Mouse (Mus musculus) retina, postnatal 1 day (tissue): ENCODE measurements at regions not wholly inside any gene's neighbourhood (a gene's known extent, or its start where the extent isn't known, plus 50 kb on each side); places are given as distances from the start of the nearest gene placed in this dataset.

Experiments
- DNase-seq: peaks from one replicate; pipeline ENCODE4 v3.0.0-alpha.2; 2012

- DNase-seq, result no peak
These were observed 456.8 kb upstream of the 4921530L21Rik start for GRCm38 (mm10) chr14:95424302-95424701.

DNA sequence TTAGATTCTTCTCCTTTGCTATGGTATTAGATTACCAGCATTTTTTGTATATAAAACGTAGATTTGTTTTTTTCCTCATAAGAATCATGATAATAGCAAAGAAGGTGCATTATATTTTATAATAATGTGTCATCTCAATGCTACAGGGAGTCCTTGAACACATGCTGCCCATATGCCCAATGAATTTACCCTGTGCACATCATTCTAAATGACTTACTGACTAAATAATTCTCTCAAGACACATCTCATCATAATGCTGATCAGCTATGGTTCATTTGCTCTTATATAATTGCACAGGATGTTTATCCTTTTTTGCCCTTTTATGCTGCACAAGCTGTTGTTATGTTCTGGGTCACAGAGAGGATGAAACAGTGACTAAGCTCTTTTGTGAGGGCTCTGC is 446.8 kb upstream of the 4921530L21Rik start:
- peak; percentile 16 for DNase-seq
